Mouse (Mus musculus): ENCODE data around the gene Paxbp1. TPM values are rescaled to one million over a fixed set of nuclear protein-coding genes. Genes with fewer than 3 reads are reported as not detected.
"Not testable (repeated sequence)": the region's sequence is repeated elsewhere in the genome, so short reads cannot be mapped to it uniquely, and the experiment has no call there.

The Paxbp1 gene
- 33.4 and 35.9 TPM in 2 replicates for polyA plus RNA-seq (2015; fragmentation: Nextera tagmentation; extraction: Ambion mirVana)

DNA sequence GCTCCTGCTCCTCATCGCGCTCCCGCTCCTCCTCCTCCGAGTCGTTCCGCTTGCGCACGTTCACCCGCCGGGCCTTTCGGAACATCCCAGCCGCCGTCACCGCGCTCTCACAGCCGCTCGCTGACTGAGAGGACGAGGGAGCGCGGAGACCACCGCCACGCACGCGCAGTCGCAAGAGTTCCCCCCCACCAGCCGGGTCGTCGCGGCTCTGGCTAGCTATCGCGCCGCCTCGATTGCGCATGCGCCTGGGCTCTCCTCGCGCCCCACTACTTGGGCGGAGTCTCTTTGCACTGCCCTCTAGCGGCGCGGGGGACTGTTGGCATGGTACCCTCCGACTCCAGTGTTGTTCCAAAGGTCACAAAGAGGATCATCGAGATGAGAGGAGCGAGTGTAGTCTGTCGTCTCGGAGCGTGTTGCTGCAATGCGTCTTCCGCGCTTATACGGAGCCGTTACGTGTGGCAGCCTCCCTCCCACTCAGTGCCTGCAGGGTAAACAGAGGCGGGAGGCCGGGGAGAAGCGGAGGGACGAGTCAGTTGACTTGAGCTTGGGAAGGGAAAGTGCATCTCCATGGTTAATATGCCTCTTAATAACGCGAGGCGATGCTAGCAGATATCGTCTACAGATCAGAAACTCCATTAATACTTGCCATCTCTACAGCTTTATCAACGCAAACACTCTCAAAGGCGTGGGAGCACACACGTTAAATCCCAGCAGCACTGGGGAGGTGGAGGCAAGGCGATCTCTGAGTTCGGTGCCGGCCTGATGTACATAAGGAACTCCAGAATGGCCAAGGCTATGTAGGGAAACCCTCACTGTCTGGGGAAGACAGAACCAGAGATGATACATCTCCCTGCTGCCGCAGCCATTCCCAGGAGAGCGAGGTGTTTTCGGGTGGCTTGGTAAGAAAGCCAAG lies at the start of gene Paxbp1:
Gene Paxbp1 (minus strand): TSS at position 274 of the 913 bp plus-strand sequence.
- Histone ChIP-seq H3K36me3 (ENCODE audit: control insufficient read depth, insufficient read depth, low read length) (no peaks in the 10 kb centered on the region), H3K9ac (ENCODE audit: low read depth, low read length) (peak within 1 kb of the TSS; percentile 96), H3K27ac (ENCODE audit: low read length) (peak within 1 kb of the TSS; percentile 97), H3K9me3 (ENCODE audit: control insufficient read depth, low read length) (no peaks in the 10 kb centered on the region), H3K4me1 (ENCODE audit: control insufficient read depth, insufficient read depth, low read length) (peaks cover 3% of the 10 kb centered on the region; the same call in 1 of the 2 replicates), H3K4me2 (ENCODE audit: low read depth, low read length) (peak within 1 kb of the TSS; percentile 82), H3K4me3 (ENCODE audit: low read length) (peak within 1 kb of the TSS; percentile 95), H3K27me3 (replicated peaks; ENCODE audit: control insufficient read depth, insufficient read depth, low read length) (no peaks in the 10 kb centered on the region)
- 1% methylated on average over 70 of the region's 70 CpGs for WGBS
- ATAC-seq = peak; percentile 95

DNA sequence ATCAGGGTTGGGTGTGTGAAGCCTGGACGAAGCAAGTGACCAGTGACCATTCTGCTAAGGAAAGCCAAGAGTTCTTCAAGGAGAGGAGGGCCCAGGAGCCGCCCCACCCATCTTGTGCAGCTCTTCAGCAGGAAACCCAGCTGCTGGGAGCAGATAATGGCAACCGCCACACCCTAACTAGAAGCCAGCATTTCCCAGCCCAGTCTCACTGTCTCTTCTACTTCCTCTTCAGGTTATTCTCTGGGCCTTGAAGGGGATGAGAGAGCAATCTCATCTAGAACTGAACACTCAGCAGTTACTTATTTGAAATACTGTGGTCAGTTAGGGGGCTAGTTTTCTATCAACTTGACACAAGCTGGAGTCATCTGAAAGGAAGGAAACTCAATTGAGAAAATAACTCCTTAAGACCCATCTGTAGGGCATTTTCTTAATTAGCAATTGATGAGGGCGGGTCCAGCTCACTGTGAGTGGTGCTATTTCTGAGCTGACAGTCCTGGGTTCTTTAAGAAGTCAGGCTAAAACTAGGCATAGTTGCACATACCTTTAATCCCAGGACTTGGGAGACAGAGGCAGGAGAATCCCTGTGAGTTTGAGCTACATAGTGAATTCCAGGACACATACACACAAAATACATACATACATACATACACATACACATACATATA lies 42.4 kb upstream of the Paxbp1 start:
- no peak overlapping the region for H3K4me2 ChIP-seq (ENCODE audit: low read depth, low read length)
- H3K4me1 ChIP-seq (ENCODE audit: control insufficient read depth, insufficient read depth, low read length) = no peaks in the 10 kb centered on the region
- no peak overlapping the region for H3K4me3 ChIP-seq (ENCODE audit: low read length)
- 55% methylated on average over 4 of the region's 4 CpGs for WGBS
- H3K27ac ChIP-seq (ENCODE audit: low read length) = no peak overlapping the region
- peak; percentile 75 for ATAC-seq
- no peaks in the 10 kb centered on the region for H3K36me3 ChIP-seq (ENCODE audit: control insufficient read depth, insufficient read depth, low read length)
- H3K9ac ChIP-seq (ENCODE audit: low read depth, low read length) = no peak overlapping the region
- peaks cover 2% of the 10 kb centered on the region; the same call in 1 of the 2 replicates for H3K27me3 ChIP-seq (replicated peaks; ENCODE audit: control insufficient read depth, insufficient read depth, low read length)
- H3K9me3 ChIP-seq (ENCODE audit: control insufficient read depth, low read length) = no peaks in the 10 kb centered on the region

DNA sequence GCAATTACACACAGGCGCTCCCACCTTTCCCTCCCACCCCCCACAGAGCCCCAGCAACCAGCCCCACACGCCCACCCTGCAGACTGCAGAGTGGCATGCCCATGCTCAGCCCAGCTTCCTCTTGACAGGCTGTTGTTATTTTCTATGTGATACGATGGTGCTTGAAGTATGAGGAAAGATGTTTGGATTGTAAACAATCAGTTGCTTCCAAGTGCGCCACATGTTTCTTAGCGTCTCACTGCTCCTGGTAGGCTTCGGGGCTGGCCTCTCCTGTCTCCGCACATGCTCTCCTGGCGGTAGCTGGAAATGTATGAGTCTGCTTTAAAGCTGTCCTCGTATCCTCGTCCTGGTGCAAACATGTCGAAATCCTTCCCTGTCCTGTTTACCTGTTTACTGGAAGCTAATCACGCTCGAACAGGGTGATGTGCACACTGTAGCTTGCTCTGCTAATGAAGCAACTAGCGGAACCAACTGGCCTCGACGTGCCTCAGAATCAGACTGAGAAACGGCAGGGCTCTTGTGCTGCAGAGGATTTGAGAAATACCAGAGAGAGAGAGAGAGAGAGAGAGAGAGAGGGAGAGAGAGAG lies 41.0 kb upstream of the Paxbp1 start:
- WGBS = 47% methylated on average over 17 of the region's 17 CpGs
- no peak overlapping the region for H3K4me3 ChIP-seq (ENCODE audit: low read length)

DNA sequence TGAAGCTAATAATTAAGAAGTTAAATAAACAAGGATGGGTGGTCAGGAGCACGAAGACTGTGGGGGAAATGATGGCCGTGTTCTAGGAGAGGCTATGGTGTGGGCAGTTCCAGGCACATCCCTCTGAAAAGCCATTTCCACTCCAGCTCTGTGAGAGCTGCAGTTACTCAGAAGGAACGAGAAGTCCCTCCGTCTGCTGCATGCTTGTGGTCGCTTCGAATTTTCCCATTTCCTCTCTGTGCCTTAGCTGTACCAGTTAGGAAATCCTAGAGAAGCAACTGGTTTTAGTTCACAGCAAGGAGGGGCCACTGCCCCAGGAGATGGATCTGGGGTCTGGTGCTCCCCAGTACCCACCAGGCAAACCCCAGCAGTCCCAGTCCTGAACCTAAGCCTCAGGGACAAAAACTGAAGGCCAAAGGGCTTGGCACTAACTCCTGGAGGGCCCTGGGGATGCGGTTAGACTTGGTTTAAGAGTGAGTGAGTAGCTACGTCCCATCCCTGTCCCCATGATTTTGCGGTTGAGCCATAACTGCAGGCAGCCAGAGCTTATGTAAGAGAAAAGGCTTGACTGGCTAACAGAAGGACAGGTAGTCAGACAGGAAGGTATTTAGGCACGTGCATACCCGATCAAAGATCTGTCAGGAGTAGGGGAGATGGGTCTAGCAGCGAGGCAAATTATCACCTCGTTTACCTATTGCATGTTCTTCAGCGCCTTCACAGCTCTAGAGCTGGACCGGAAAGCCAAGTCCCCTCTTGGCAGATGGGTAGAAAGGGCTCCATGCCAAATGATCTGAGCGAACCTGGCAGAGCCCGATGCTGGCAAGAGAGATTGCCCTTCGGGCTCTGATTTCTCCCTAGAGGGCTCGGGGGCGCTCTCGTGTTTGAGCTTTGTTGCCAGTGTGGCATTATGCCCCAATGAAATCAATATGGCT lies 40.2 kb upstream of the Paxbp1 start:
- no peak for ATAC-seq
- no peak overlapping the region for H3K4me3 ChIP-seq (ENCODE audit: low read length)
- peaks cover 5% of the 10 kb centered on the region; the same call in 1 of the 2 replicates for H3K27me3 ChIP-seq (replicated peaks; ENCODE audit: control insufficient read depth, insufficient read depth, low read length)
- WGBS = 81% methylated on average over 21 of the region's 21 CpGs
- no peak overlapping the region for H3K4me2 ChIP-seq (ENCODE audit: low read depth, low read length)
- no peak overlapping the region for H3K27ac ChIP-seq (ENCODE audit: low read length)
- no peaks in the 10 kb centered on the region for H3K4me1 ChIP-seq (ENCODE audit: control insufficient read depth, insufficient read depth, low read length)
- H3K9ac ChIP-seq (ENCODE audit: low read depth, low read length) = no peak overlapping the region
- H3K9me3 ChIP-seq (ENCODE audit: control insufficient read depth, low read length) = no peaks in the 10 kb centered on the region
- no peaks in the 10 kb centered on the region for H3K36me3 ChIP-seq (ENCODE audit: control insufficient read depth, insufficient read depth, low read length)

More for the DNA sequence above, 41.0 kb upstream of the Paxbp1 start:
- no peaks in the 10 kb centered on the region for H3K4me1 ChIP-seq (ENCODE audit: control insufficient read depth, insufficient read depth, low read length)
- H3K9ac ChIP-seq (ENCODE audit: low read depth, low read length) = no peak overlapping the region
- ATAC-seq = no peak
- peaks cover 5% of the 10 kb centered on the region; the same call in 1 of the 2 replicates for H3K27me3 ChIP-seq (replicated peaks; ENCODE audit: control insufficient read depth, insufficient read depth, low read length)
- H3K9me3 ChIP-seq (ENCODE audit: control insufficient read depth, low read length) = no peaks in the 10 kb centered on the region
- H3K27ac ChIP-seq (ENCODE audit: low read length) = no peak overlapping the region
- no peak overlapping the region for H3K4me2 ChIP-seq (ENCODE audit: low read depth, low read length)
- H3K36me3 ChIP-seq (ENCODE audit: control insufficient read depth, insufficient read depth, low read length) = no peaks in the 10 kb centered on the region

DNA sequence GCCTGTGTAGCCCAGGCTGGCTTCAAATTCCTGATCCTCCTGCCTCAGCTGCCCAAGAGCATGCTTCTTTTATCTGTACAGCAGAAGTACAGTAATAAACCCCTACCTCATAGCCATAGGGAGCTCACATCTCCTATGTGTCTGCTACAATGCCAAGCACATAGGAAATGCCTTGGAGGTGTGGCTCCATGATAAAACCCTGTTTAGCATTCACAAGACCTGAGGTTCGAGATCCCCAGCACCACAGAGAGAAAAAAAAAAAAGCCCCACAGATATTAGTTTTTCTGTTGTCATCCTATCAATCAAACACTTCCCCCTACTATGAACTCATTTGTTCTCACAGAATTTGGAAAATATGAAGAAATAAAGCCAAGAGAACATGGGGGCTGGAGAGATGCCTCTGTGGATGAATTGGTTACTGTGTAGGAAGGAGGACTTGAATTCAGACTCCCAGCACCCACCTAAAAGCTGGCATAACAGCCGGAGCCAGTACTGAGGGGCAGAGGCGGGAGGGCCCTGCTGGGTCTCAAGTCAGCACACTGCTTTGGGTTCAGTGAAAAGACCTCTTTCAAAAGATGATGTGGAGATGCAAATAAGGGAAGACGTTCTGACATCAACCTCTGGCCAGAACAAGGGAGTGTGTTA lies 38.8 kb upstream of the Paxbp1 start:
- no peak for ATAC-seq
- 75% methylated on average over 4 of the region's 4 CpGs for WGBS

DNA sequence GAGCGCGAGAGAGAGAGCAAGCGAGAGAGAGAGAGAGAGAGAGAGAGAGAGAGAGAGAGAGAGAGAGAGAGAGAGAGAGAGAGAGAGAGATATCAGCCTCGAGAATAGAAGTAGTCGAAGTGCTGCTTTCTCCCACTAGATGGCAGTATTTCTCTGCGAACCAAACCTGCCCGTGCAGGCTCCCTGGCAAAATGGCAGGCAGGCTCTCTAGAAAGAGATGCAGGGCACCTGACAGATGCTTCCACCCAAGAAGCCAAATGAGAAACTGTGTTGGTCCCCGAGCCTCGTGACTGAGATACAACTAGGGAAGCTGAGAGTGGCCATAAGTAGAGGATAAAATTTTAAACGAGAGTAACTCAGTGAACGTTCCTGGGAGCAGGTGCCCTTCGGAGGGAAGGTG lies 37.2 kb upstream of the Paxbp1 start:
- Histone ChIP-seq H3K9me3 (ENCODE audit: control insufficient read depth, low read length) (no peaks in the 10 kb centered on the region), H3K27ac (ENCODE audit: low read length) (no peak overlapping the region), H3K9ac (ENCODE audit: low read depth, low read length) (no peak overlapping the region), H3K4me3 (ENCODE audit: low read length) (no peak overlapping the region), H3K4me1 (ENCODE audit: control insufficient read depth, insufficient read depth, low read length) (no peaks in the 10 kb centered on the region), H3K27me3 (replicated peaks; ENCODE audit: control insufficient read depth, insufficient read depth, low read length) (peaks cover 5% of the 10 kb centered on the region; the same call in 1 of the 2 replicates), H3K4me2 (ENCODE audit: low read depth, low read length) (no peak overlapping the region), H3K36me3 (ENCODE audit: control insufficient read depth, insufficient read depth, low read length) (no peaks in the 10 kb centered on the region)
- 29% methylated on average over 9 of the region's 12 CpGs for WGBS
- no peak for ATAC-seq

More for the DNA sequence above, 38.8 kb upstream of the Paxbp1 start:
- no peak overlapping the region for H3K4me2 ChIP-seq (ENCODE audit: low read depth, low read length)
- peaks cover 5% of the 10 kb centered on the region; the same call in 1 of the 2 replicates for H3K27me3 ChIP-seq (replicated peaks; ENCODE audit: control insufficient read depth, insufficient read depth, low read length)
- no peak overlapping the region for H3K9ac ChIP-seq (ENCODE audit: low read depth, low read length)
- no peaks in the 10 kb centered on the region for H3K4me1 ChIP-seq (ENCODE audit: control insufficient read depth, insufficient read depth, low read length)
- no peaks in the 10 kb centered on the region for H3K9me3 ChIP-seq (ENCODE audit: control insufficient read depth, low read length)
- no peak overlapping the region for H3K27ac ChIP-seq (ENCODE audit: low read length)
- H3K36me3 ChIP-seq (ENCODE audit: control insufficient read depth, insufficient read depth, low read length) = no peaks in the 10 kb centered on the region
- no peak overlapping the region for H3K4me3 ChIP-seq (ENCODE audit: low read length)

DNA sequence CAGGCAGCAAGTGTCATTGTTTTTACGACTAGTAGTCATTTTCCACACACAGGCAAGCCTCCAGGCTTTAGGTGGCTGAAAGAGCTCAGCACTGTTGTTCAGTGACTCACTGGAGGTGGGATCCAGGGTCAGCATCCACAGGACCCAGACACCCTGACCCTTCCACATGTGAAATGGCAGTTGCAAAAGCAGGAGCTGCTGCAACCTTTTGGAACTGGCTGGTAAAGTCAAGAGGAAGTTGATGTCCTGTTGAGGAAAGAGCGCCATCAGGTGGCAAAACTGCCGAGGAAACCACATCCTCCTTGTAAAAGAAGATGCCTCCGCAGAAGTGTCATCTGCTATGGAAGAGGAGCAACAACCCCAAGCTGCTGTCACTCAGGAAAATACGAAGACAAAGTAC lies 31.8 kb upstream of the Paxbp1 start:
- no peaks in the 10 kb centered on the region for H3K27me3 ChIP-seq (replicated peaks; ENCODE audit: control insufficient read depth, insufficient read depth, low read length)
- ATAC-seq = no peak
- no peak overlapping the region for H3K9ac ChIP-seq (ENCODE audit: low read depth, low read length)
- no peaks in the 10 kb centered on the region for H3K4me1 ChIP-seq (ENCODE audit: control insufficient read depth, insufficient read depth, low read length)
- H3K36me3 ChIP-seq (ENCODE audit: control insufficient read depth, insufficient read depth, low read length) = no peaks in the 10 kb centered on the region
- WGBS = 76% methylated on average over 5 of the region's 5 CpGs
- no peaks in the 10 kb centered on the region for H3K9me3 ChIP-seq (ENCODE audit: control insufficient read depth, low read length)
- no peak overlapping the region for H3K4me3 ChIP-seq (ENCODE audit: low read length)
- H3K4me2 ChIP-seq (ENCODE audit: low read depth, low read length) = no peak overlapping the region
- no peak overlapping the region for H3K27ac ChIP-seq (ENCODE audit: low read length)

DNA sequence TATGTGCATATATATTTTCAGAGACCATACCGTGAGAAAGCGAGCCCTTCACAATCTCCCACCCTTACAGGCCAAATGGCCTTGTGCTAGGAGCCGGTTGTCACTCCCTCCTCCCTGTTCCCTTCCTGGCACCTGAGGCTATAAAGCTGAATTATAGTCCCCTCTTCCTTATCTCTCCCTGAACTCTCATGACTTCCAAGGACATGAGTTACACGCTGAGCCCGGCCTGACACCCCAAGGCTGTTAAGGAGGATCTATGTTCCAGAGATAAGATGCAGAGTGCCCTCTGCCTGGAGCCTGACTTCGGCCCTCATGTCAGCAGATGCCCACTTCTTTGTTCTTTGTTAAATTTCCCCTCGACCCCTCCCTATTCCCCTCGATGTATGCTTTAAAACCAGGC lies 31.1 kb upstream of the Paxbp1 start:
- not testable (repeated sequence) for ATAC-seq; H3K27me3 ChIP-seq (replicated peaks; ENCODE audit: control insufficient read depth, insufficient read depth, low read length); H3K4me3 ChIP-seq (ENCODE audit: low read length); H3K36me3 ChIP-seq (ENCODE audit: control insufficient read depth, insufficient read depth, low read length); H3K4me2 ChIP-seq (ENCODE audit: low read depth, low read length); H3K4me1 ChIP-seq (ENCODE audit: control insufficient read depth, insufficient read depth, low read length); H3K9me3 ChIP-seq (ENCODE audit: control insufficient read depth, low read length); H3K9ac ChIP-seq (ENCODE audit: low read depth, low read length); H3K27ac ChIP-seq (ENCODE audit: low read length)
- 75% methylated on average over 8 of the region's 8 CpGs for WGBS
